Mouse (Mus musculus) cerebellum, postnatal 10 days (tissue): ENCODE results near the gene Tuba8.
A peak's percentile ranks its signal among the peaks of the same experiment; 100 is the strongest.

Source experiments
- DNase-seq, 2 experiments: peaks; one replicate each; pipeline ENCODE4 v3.0.0; 2021; ENCODE audit warnings: mixed read lengths in 2 of 2

Tuba8 gene

DNA sequence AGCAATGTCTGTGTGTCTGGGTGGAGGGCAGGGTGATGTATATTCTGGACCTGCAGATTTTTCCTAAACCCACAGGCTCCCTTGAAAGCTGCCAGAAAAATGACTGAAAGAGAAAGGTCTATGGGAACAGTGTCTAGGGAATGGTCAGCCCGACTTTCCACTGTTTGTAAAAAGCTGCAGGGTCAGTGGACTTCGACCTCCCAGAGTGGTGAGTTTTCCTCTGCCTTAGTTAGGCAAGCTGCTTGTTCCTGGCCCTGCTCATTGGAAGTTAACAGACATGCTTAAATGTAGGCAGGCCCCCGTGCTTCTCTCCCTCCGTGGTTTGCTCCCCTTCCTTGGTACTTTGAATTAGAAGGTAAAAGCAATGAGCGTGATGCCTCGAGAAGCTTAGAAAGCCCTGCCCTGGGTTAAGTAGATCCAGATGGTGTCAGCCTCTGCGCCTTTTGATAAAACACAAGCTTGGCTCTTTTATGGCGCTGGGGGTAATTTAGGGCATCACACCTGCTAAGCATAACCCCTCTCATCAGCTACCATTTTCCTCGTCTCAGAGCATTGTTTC, 12.6 kb upstream of the Tuba8 start:
- no peak for DNase-seq

- no peak for DNase-seq
Observed at GRCm38 (mm10) chr6:121200458-121200857, 10.0 kb upstream of the Tuba8 start.

GRCm38 (mm10) chr6:121202026-121202425, 8.5 kb upstream of the Tuba8 start:
- no peak for DNase-seq

DNA sequence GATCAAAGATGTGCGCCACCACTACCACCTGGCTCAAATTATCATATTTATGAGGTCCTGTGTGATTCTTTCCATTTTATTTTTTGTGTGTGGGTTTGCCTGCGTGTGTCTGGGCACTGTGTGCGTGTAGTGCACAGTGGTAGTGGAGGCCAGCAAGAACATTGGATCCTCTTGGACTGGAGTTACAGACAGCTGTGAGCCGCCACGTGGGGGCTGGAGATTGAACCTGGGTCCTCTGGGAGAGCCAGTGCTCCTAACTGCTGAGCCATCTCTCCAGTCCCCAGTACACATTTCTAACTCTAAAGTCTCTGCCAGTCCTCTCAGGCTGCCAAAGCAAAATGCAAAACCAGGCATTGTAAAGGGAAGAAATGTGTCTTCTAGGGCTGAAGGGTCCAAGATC, 4.0 kb upstream of the Tuba8 start:
- DNase-seq: no peak

DNA sequence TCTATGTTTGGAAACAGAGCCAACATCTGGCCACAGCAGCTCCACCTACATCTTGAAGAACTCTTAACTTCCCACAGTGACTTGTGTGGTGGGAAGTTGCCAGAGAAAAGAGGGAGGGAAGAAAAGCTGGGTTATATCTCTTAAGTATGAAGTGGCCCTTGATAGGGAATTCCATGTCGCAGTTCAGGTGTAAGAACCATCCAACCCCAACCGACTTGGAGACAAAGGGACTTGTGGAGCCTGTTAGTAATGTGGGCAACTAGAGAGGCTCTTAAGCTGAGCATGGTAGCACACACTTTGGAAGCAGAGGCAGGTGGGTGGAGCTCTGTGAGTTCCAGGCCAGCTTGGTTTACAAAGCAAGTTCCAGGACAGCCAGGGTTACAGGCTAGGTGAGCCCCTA, 912 bp upstream of the Tuba8 start:
- no peak for DNase-seq

DNA sequence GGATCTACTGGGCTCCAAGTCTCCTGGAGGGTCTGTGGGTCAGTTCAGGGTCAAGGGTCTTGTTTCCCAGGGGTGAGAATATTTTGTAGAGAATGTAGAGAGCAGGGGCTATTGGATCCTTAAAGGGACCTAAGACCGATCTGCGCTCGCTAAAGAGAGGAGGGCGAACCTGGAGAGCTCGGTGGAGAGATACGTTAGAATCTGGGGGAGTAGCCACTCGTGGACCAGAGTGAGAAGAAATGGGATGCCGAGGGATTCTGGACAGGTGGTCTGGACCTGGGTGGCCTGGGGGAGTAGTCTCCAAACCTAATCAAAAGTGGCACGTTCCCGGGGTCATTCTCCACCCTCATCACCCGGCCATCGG, 412 bp downstream of the Tuba8 start:
- peak in 1 of 2 experiments; percentile 26 for DNase-seq

DNA sequence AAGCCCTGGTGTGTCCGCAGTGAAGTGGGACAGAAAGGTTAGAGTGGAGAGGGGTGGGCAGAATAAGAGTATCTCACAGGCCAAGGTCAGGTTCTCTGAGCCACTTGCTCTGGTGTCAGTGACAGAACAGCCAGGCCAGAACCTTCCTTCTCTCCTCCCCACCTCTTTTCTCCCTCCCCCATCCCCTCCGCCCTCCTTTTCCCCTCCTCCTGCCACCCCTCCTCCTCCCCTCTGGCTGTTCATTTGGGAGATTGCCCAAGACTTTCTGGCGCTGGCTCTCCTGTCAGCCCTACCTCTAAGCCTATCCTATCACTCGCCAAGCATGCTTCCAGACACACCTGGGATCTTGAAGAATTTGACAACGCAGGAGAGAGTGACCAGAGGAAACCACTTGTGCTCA, 1.2 kb downstream of the Tuba8 start:
- DNase-seq: peak; percentile 81 to 83

GRCm38 (mm10) chr6:121212988-121213387, 2.5 kb downstream of the Tuba8 start:
- DNase-seq: no peak

DNA sequence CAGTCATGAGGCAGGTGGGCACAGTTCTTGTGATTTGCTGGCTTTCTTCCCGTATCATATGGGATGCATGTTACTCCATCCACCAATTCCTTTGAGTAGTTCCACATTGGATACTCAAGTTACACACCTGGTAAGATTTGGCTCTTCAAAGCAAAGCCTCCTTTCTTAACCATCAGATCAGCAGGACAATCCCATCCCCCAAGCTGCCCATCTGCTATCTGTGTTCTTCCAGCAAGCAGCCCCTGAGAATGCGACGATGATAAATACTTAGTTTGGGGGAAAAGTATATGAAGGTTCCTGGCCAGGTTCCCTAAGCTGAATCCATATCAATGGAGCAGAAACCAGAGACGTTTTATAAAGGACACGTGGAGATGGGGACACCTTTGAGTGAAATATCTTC, 3.7 kb downstream of the Tuba8 start:
- DNase-seq: peak; percentile 55 to 63

DNA sequence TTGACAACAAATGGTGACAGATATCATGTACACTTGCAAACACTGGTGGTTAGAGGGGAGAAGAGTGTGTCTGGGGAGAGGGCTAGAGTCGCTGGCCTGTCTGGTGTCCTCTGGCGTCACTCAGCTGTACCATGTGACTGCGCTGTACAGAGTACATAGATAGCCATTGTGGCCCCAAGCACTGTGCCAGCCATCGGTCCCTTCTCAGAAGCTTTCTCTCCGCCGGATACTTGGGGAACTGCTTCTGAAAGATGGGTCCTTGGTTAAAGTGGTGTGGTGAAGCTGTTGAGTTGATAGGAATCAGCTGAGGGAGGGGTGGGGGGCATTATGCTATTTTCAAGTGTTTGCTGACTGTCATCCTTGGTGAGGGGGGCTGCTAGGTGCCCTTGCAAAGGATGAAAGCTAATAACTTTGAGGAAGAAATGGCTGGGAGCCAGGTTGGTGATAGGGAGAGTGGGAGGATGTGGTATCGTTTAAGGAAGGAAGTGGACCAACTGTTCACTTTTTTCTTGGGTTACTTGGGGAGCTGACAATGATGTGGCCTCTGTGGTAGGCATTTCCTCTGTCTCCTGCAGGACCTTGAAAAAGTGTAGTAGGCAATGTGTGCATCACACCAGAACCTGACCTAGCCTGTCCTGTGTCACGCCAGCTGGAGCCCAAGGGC, 4.3 kb downstream of the Tuba8 start:
- no peak for DNase-seq

GRCm38 (mm10) chr6:121215336-121215735, 4.8 kb downstream of the Tuba8 start:
- no peak for DNase-seq

DNA sequence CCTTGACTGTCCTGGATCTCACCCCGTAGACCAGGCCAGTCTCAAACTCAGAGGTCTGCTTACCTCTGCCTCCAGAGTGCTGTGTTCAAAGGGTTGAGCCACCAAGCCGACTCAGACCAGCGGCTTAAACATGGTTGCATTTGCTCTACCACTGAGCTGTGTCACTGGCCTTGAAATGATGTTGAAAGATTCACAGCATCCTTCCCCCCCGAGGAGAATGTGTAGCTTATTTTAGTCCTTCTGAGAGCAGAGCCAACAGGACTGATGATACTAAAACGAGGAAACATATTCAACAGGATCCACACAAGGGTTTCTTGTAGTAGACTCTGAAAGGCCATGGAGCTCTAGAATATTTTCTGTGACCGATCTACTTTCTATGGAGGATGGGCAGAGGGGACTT, 5.4 kb downstream of the Tuba8 start:
- DNase-seq: no peak

GRCm38 (mm10) chr6:121216589-121217255, 6.2 kb downstream of the Tuba8 start:
- DNase-seq: peak; percentile 50 to 58

DNA sequence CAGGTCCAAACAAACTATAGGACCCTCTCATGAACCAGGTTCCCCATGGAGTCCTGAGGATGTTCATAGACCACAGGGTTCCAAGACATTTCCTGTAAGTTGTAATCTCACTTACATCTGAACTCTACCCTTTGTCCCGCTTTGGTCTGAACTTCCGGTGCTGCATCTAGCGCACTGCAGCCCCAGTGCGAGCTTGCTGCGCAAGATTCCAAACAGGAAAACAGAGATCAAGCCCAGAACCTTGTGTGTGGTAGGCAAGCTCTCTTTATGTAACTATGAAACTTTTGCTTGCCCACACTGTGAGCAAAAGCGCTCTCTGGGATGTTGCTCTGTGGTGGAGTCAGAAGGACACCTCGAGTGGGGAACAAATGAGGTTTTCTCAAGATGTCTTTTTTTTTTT, 7.5 kb downstream of the Tuba8 start:
- no peak for DNase-seq

GRCm38 (mm10) chr6:121219406-121219805, 8.9 kb downstream of the Tuba8 start:
- DNase-seq: no peak

DNA sequence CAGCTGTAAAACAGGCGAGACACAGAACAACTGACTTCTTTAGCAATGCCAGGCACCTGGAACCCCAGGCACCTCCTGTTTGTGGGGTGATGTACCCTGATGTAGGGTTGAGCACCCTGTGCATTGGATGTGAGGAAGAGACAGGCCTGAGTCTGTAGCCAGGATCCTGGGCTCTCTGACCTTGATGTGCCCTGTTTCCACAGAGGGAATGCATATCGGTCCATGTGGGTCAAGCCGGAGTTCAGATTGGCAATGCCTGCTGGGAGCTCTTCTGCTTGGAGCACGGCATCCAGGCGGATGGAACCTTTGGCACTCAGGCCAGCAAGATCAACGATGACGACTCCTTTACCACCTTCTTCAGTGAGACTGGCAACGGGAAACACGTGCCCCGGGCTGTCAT, 9.7 kb downstream of the Tuba8 start:
- DNase-seq: no peak

- no peak for DNase-seq
Observed at GRCm38 (mm10) chr6:121221876-121222597, 11.5 kb downstream of the Tuba8 start.

DNA sequence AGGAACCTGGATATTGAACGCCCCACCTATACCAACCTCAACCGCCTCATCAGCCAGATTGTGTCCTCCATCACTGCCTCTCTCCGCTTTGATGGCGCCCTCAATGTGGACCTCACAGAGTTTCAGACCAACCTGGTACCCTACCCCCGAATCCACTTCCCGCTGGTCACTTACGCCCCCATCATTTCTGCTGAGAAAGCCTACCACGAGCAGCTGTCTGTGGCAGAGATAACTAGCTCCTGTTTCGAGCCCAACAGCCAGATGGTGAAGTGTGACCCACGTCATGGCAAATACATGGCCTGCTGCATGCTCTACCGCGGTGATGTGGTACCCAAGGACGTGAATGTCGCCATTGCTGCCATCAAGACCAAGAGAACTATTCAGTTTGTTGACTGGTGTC, 12.5 kb downstream of the Tuba8 start:
- no peak for DNase-seq

- no peak for DNase-seq
Observed at GRCm38 (mm10) chr6:121224067-121224466, 13.6 kb downstream of the Tuba8 start.

DNA sequence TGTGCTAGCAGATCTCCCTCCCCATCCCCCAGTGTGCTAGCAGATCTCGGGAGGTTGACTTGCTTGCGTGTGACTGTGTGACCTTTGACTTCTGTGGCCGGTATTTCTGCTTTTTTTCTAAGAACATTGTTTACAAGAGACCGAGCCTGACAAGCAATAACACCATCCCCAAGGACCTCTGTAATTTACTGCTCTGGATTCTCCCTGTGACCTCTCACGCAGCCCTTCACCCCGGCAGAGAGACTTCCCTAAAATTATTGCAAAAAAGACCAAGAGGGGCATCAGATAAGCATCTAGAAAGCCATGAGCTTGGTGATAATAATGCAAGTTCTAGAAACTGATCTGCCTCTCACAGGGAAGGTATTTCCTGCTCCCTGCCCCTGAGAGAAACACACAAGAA, 14.5 kb downstream of the Tuba8 start:
- no peak for DNase-seq

DNA sequence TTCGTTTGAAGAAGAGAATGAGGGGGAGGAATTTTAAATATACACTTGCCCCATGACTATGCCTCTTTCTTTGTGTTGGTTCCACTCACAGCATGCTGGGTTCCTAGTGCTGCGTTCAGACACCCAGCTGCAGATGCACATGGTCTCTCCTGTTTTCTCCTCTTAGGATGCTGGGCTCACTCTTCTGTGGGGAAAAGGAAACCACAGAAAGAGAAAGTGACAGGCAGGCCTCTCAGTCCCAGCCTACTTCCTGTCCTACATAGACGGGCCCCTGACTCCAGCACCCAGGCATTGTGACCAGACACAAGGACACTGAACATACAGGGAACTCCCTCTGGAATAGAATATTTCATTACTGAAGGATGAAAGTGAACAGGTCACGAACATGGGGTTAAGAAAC, 15.5 kb downstream of the Tuba8 start:
- no peak for DNase-seq

GRCm38 (mm10) chr6:121226744-121227143, 16.2 kb downstream of the Tuba8 start:
- no peak for DNase-seq

- no peak for DNase-seq
Observed at GRCm38 (mm10) chr6:121228421-121228820, 17.9 kb downstream of the Tuba8 start.

- DNase-seq: no peak
Observed at GRCm38 (mm10) chr6:121232652-121233051, 22.2 kb downstream of the Tuba8 start.
